Mouse (Mus musculus): ENCODE results near the gene Kazald1. TPM values are rescaled to one million over a fixed set of nuclear protein-coding genes. Genes with fewer than 3 reads are reported as not detected.
A peak's percentile ranks its signal among the peaks of the same experiment; 100 is the strongest.
"Not testable (repeated sequence)": the region's sequence is repeated elsewhere in the genome, so short reads cannot be mapped to it uniquely, and the experiment has no call there.

Kazald1 gene
- polyA plus RNA-seq, 1 experiment: 0.54 TPM

- Histone ChIP-seq H3K4me3 (replicated peaks) (no peak overlapping the region), H3K4me1 (peaks cover 47% of the 10 kb centered on the region), H3K9me3 (no peaks in the 10 kb centered on the region), H3K36me3 (replicated peaks; ENCODE audit: low read length) (peaks cover 7% of the 10 kb centered on the region), H3K27me3 (replicated peaks) (peaks cover 31% of the 10 kb centered on the region)
- TF ChIP-seq FLI1 (IDR thresholded peaks at IDR 0.05; ENCODE audit: low read length) (no peak), GATA1 (IDR thresholded peaks at IDR 0.05; ENCODE audit: borderline replicate concordance, low read length) (no peak)
These were observed 42.3 kb upstream of the Kazald1 start for GRCm38 (mm10) chr19:45032570-45033332.

GRCm38 (mm10) chr19:45036867-45037266 is 38.2 kb upstream of the Kazald1 start:
- Histone ChIP-seq H3K27me3 (replicated peaks) (peaks cover 58% of the 10 kb centered on the region), H3K4me1 (peaks cover 28% of the 10 kb centered on the region), H3K9me3 (no peaks in the 10 kb centered on the region), H3K36me3 (replicated peaks; ENCODE audit: low read length) (no peaks in the 10 kb centered on the region), H3K4me3 (replicated peaks) (peak overlapping the region; percentile 74)
- TF ChIP-seq GATA1 (IDR thresholded peaks at IDR 0.05; ENCODE audit: borderline replicate concordance, low read length) (no peak), FLI1 (IDR thresholded peaks at IDR 0.05; ENCODE audit: low read length) (no peak)

- not testable (repeated sequence) for H3K9me3 ChIP-seq; H3K4me3 ChIP-seq (replicated peaks); H3K36me3 ChIP-seq (replicated peaks; ENCODE audit: low read length)
- Histone ChIP-seq H3K4me1 (peaks cover 17% of the 10 kb centered on the region), H3K27me3 (replicated peaks) (peaks cover 67% of the 10 kb centered on the region)
These were observed 36.8 kb upstream of the Kazald1 start for GRCm38 (mm10) chr19:45038198-45038597.

GRCm38 (mm10) chr19:45040214-45040613 is 34.8 kb upstream of the Kazald1 start:
- Histone ChIP-seq H3K9me3 (no peaks in the 10 kb centered on the region), H3K4me1 (peaks cover 17% of the 10 kb centered on the region), H3K4me3 (replicated peaks) (no peak overlapping the region), H3K36me3 (replicated peaks; ENCODE audit: low read length) (no peaks in the 10 kb centered on the region), H3K27me3 (replicated peaks) (peaks cover 83% of the 10 kb centered on the region)
- TF ChIP-seq GATA1 (IDR thresholded peaks at IDR 0.05; ENCODE audit: borderline replicate concordance, low read length): no peak
- no peak for TF ChIP-seq FLI1 (IDR thresholded peaks at IDR 0.05; ENCODE audit: low read length)

GRCm38 (mm10) chr19:45044389-45044927 is 30.6 kb upstream of the Kazald1 start:
- Histone ChIP-seq H3K4me1 (peaks cover 42% of the 10 kb centered on the region), H3K27me3 (replicated peaks) (peaks cover 67% of the 10 kb centered on the region), H3K36me3 (replicated peaks; ENCODE audit: low read length) (peaks cover 6% of the 10 kb centered on the region), H3K4me3 (replicated peaks) (no peak overlapping the region), H3K9me3 (no peaks in the 10 kb centered on the region)
- TF ChIP-seq GATA1 (IDR thresholded peaks at IDR 0.05; ENCODE audit: borderline replicate concordance, low read length): no peak

- TF ChIP-seq GATA1 (IDR thresholded peaks at IDR 0.05; ENCODE audit: borderline replicate concordance, low read length): no peak
- no peak for TF ChIP-seq FLI1 (IDR thresholded peaks at IDR 0.05; ENCODE audit: low read length)
- Histone ChIP-seq H3K9me3 (no peaks in the 10 kb centered on the region), H3K4me3 (replicated peaks) (no peak overlapping the region), H3K4me1 (peaks cover 42% of the 10 kb centered on the region), H3K36me3 (replicated peaks; ENCODE audit: low read length) (peaks cover 14% of the 10 kb centered on the region), H3K27me3 (replicated peaks) (peaks cover 59% of the 10 kb centered on the region)
These were observed 29.8 kb upstream of the Kazald1 start for GRCm38 (mm10) chr19:45045236-45045635.

GRCm38 (mm10) chr19:45045651-45046050 is 29.4 kb upstream of the Kazald1 start, which contains the start of gene Pdzd7:
Pdzd7 (minus strand) TSS chr19:45045717.
- peaks cover 55% of the 10 kb centered on the region for H3K27me3 ChIP-seq (replicated peaks)
- H3K4me3 ChIP-seq (replicated peaks): peak within 1 kb of the TSS; percentile 91
- peaks cover 18% of the 10 kb centered on the region for H3K36me3 ChIP-seq (replicated peaks; ENCODE audit: low read length)
- H3K4me1 ChIP-seq: peaks cover 41% of the 10 kb centered on the region
- TF ChIP-seq GATA1 (IDR thresholded peaks at IDR 0.05; ENCODE audit: borderline replicate concordance, low read length) (no peak), FLI1 (IDR thresholded peaks at IDR 0.05; ENCODE audit: low read length) (no peak)
- no peaks in the 10 kb centered on the region for H3K9me3 ChIP-seq

- Histone ChIP-seq H3K4me1 (peaks cover 43% of the 10 kb centered on the region), H3K27me3 (replicated peaks) (peaks cover 45% of the 10 kb centered on the region), H3K4me3 (replicated peaks) (peak overlapping the region; percentile 91), H3K36me3 (replicated peaks; ENCODE audit: low read length) (peaks cover 26% of the 10 kb centered on the region), H3K9me3 (no peaks in the 10 kb centered on the region)
- TF ChIP-seq FLI1 (IDR thresholded peaks at IDR 0.05; ENCODE audit: low read length): no peak
- no peak for TF ChIP-seq GATA1 (IDR thresholded peaks at IDR 0.05; ENCODE audit: borderline replicate concordance, low read length)
These were observed 28.3 kb upstream of the Kazald1 start for GRCm38 (mm10) chr19:45046523-45047321.

- Histone ChIP-seq H3K9me3 (no peaks in the 10 kb centered on the region), H3K4me1 (peaks cover 51% of the 10 kb centered on the region), H3K4me3 (replicated peaks) (peak within 1 kb of the TSS; percentile 91), H3K27me3 (replicated peaks) (peaks cover 38% of the 10 kb centered on the region), H3K36me3 (replicated peaks; ENCODE audit: low read length) (peaks cover 34% of the 10 kb centered on the region)
- TF ChIP-seq FLI1 (IDR thresholded peaks at IDR 0.05; ENCODE audit: low read length) (no peak), GATA1 (IDR thresholded peaks at IDR 0.05; ENCODE audit: borderline replicate concordance, low read length) (no peak)
These were observed 27.6 kb upstream of the Kazald1 start, which contains the start of gene Sfxn3 for GRCm38 (mm10) chr19:45047417-45047934. Sfxn3 (plus strand) TSS chr19:45047503.

All from megakaryocyte, embryonic 14.5 days (primary cell).